Mouse (Mus musculus) hindbrain, embryonic 13.5 days (tissue): Measurements from ENCODE around the gene Zcchc3. TPM values are rescaled to one million over a fixed set of nuclear protein-coding genes. Genes with fewer than 3 reads are reported as not detected.
A peak's percentile ranks its signal among the peaks of the same experiment; 100 is the strongest.

Source experiments
- ATAC-seq: fragments of 200-750 bp; cut with Nextera tagmentation; 2 replicates; pipeline ENCODE4 v1.8.0; 2017; ENCODE audit warnings: moderate TSS enrichment; ENCODE audit not compliant: low FRiP score
- H3K27ac ChIP-seq: fragments of 300-500 bp; sonication (generic); 2 replicates; pipeline ENCODE4 v1.5.1; 2015; ENCODE audit warnings: inconsistent platforms, mild to moderate bottlenecking, moderate library complexity
- H3K27me3 ChIP-seq: fragments of 300-500 bp; sonication (generic); 2 replicates; pipeline ENCODE4 v1.6.1; 2015; ENCODE audit warnings: mild to moderate bottlenecking, inconsistent platforms
- H3K36me3 ChIP-seq: fragments of 300-500 bp; sonication (generic); 2 replicates; pipeline ENCODE4 v1.6.1; 2015; ENCODE audit warnings: mild to moderate bottlenecking, inconsistent platforms
- H3K4me1 ChIP-seq: fragments of 300-500 bp; sonication (generic); replicated peaks from 2 replicates; pipeline ENCODE4 v1.6.1; 2015; ENCODE audit warnings: inconsistent platforms
- H3K4me2 ChIP-seq: fragments of 300-500 bp; sonication (generic); 2 replicates; pipeline ENCODE4 v1.6.1; 2015; ENCODE audit warnings: inconsistent platforms, mild to moderate bottlenecking, moderate library complexity
- H3K4me3 ChIP-seq: fragments of 300-500 bp; sonication (generic); 2 replicates; pipeline ENCODE4 v1.5.1; 2015; ENCODE audit warnings: mild to moderate bottlenecking, inconsistent platforms
- H3K9ac ChIP-seq: fragments of 300-500 bp; sonication (generic); 2 replicates; pipeline ENCODE4 v1.6.1; 2015; ENCODE audit warnings: mild to moderate bottlenecking, inconsistent platforms
- H3K9me3 ChIP-seq: fragments of 300-500 bp; sonication (generic); 2 replicates; pipeline ENCODE4 v1.6.1; 2016; ENCODE audit warnings: inconsistent platforms
- WGBS: fragments of 180-500 bp; shearing (Covaris S2); methylation state at CpG from one replicate; pipeline ENCODE4 v1.1.7; 2015; 5-methylcytosine and 5-hydroxymethylcytosine counted together
- polyA plus RNA-seq: library from polyadenylated mRNA; unstranded; fragments of >200 nt; fragmentation: Nextera tagmentation; extraction: Ambion mirVana; gene quantifications from 2 replicates; pipeline ENCODE4 v1.2.1, GENCODE M21; 2015

Zcchc3 gene
- 20.1 and 21.5 TPM in 2 replicates for polyA plus RNA-seq

GRCm38 (mm10) chr2:152414591-152415165, at the start of gene Zcchc3:
Zcchc3 (minus strand) TSS chr2:152415027.
- under 1% methylated on average over 64 of the region's 65 CpGs for WGBS
- Histone ChIP-seq H3K27me3 (no peaks in the 10 kb centered on the region), H3K9me3 (no peaks in the 10 kb centered on the region), H3K27ac (peak within 1 kb of the TSS; percentile 96), H3K36me3 (no peaks in the 10 kb centered on the region), H3K4me2 (peak within 1 kb of the TSS; percentile 97), H3K9ac (peak within 1 kb of the TSS; percentile 95), H3K4me1 (peaks cover 50% of the 10 kb centered on the region), H3K4me3 (peak within 1 kb of the TSS; percentile 86)
- peak; percentile 75 for ATAC-seq

- WGBS, result 67% methylated on average over 13 of the region's 13 CpGs
- H3K4me2 ChIP-seq, result no peak overlapping the region
- no peak for ATAC-seq
- H3K27me3 ChIP-seq, result no peaks in the 10 kb centered on the region; the same call in 1 of the 2 replicates
- no peak overlapping the region for H3K9ac ChIP-seq
- H3K9me3 ChIP-seq, result no peaks in the 10 kb centered on the region
- no peaks in the 10 kb centered on the region for H3K36me3 ChIP-seq
- no peak overlapping the region for H3K4me3 ChIP-seq
- H3K4me1 ChIP-seq, result no peaks in the 10 kb centered on the region
- H3K27ac ChIP-seq, result no peak overlapping the region
These were observed 44.4 kb upstream of the Zcchc3 start for GRCm38 (mm10) chr2:152459241-152459640.

- Histone ChIP-seq H3K9ac (no peak overlapping the region), H3K4me2 (no peak overlapping the region), H3K36me3 (no peaks in the 10 kb centered on the region), H3K27me3 (no peaks in the 10 kb centered on the region), H3K9me3 (no peaks in the 10 kb centered on the region), H3K27ac (no peak overlapping the region), H3K4me3 (no peak overlapping the region), H3K4me1 (no peaks in the 10 kb centered on the region)
- WGBS, result 74% methylated on average over 4 of the region's 4 CpGs
- ATAC-seq, result no peak; the same call in 1 of the 2 replicates
These were observed 37.4 kb upstream of the Zcchc3 start for GRCm38 (mm10) chr2:152452101-152452781.

- WGBS, result 3% methylated on average over 5 of the region's 5 CpGs
- no peak for ATAC-seq
These were observed 35.4 kb upstream of the Zcchc3 start for GRCm38 (mm10) chr2:152450241-152450640.

GRCm38 (mm10) chr2:152447461-152447860, 32.6 kb upstream of the Zcchc3 start:
- Histone ChIP-seq H3K27ac (no peak overlapping the region), H3K9ac (no peak overlapping the region), H3K4me3 (no peak overlapping the region), H3K4me1 (no peaks in the 10 kb centered on the region; the same call in 1 of the 2 replicates), H3K4me2 (no peak overlapping the region), H3K9me3 (no peaks in the 10 kb centered on the region), H3K36me3 (no peaks in the 10 kb centered on the region), H3K27me3 (no peaks in the 10 kb centered on the region)
- no peak for ATAC-seq
- WGBS, result 65% methylated on average over 5 of the region's 5 CpGs

More at GRCm38 (mm10) chr2:152450241-152450640, 35.4 kb upstream of the Zcchc3 start:
- no peak overlapping the region for H3K4me2 ChIP-seq
- no peaks in the 10 kb centered on the region for H3K36me3 ChIP-seq
- H3K4me3 ChIP-seq, result no peak overlapping the region
- H3K9ac ChIP-seq, result no peak overlapping the region
- no peak overlapping the region for H3K27ac ChIP-seq
- H3K9me3 ChIP-seq, result no peaks in the 10 kb centered on the region
- H3K27me3 ChIP-seq, result no peaks in the 10 kb centered on the region
- no peaks in the 10 kb centered on the region for H3K4me1 ChIP-seq

GRCm38 (mm10) chr2:152446642-152447041, 31.8 kb upstream of the Zcchc3 start:
- Histone ChIP-seq H3K9ac (no peak overlapping the region), H3K27ac (no peak overlapping the region), H3K36me3 (no peaks in the 10 kb centered on the region), H3K4me2 (no peak overlapping the region), H3K27me3 (no peaks in the 10 kb centered on the region), H3K4me1 (no peaks in the 10 kb centered on the region; the same call in 1 of the 2 replicates), H3K9me3 (no peaks in the 10 kb centered on the region), H3K4me3 (no peak overlapping the region)
- ATAC-seq, result no peak
- 73% methylated on average over 2 of the region's 2 CpGs for WGBS

GRCm38 (mm10) chr2:152443281-152443680, 28.5 kb upstream of the Zcchc3 start:
- WGBS, result 88% methylated on average over 8 of the region's 8 CpGs
- Histone ChIP-seq H3K4me2 (no peak overlapping the region), H3K36me3 (no peaks in the 10 kb centered on the region), H3K9ac (no peak overlapping the region), H3K4me3 (no peak overlapping the region), H3K4me1 (no peaks in the 10 kb centered on the region; the same call in 1 of the 2 replicates), H3K27ac (no peak overlapping the region), H3K9me3 (no peaks in the 10 kb centered on the region), H3K27me3 (no peaks in the 10 kb centered on the region)
- ATAC-seq, result no peak

GRCm38 (mm10) chr2:152442322-152442721, 27.5 kb upstream of the Zcchc3 start:
- no peak overlapping the region for H3K9ac ChIP-seq
- H3K27me3 ChIP-seq, result no peaks in the 10 kb centered on the region
- H3K27ac ChIP-seq, result no peak overlapping the region
- H3K4me1 ChIP-seq, result peaks cover 4% of the 10 kb centered on the region
- no peaks in the 10 kb centered on the region for H3K36me3 ChIP-seq
- WGBS, result 76% methylated on average over 4 of the region's 4 CpGs
- H3K4me3 ChIP-seq, result no peak overlapping the region
- H3K9me3 ChIP-seq, result no peaks in the 10 kb centered on the region
- ATAC-seq, result no peak
- H3K4me2 ChIP-seq, result no peak overlapping the region

GRCm38 (mm10) chr2:152439833-152440232, 25.0 kb upstream of the Zcchc3 start:
- H3K27ac ChIP-seq, result no peak overlapping the region
- H3K4me1 ChIP-seq, result peaks cover 15% of the 10 kb centered on the region
- no peak for ATAC-seq
- no peak overlapping the region for H3K9ac ChIP-seq
- no peaks in the 10 kb centered on the region for H3K36me3 ChIP-seq
- no peak overlapping the region for H3K4me2 ChIP-seq
- no peaks in the 10 kb centered on the region for H3K9me3 ChIP-seq
- WGBS, result 88% methylated on average over 2 of the region's 2 CpGs
- no peak overlapping the region for H3K4me3 ChIP-seq
- H3K27me3 ChIP-seq, result 0 out of 2 replicates have a peak, but pooled peaks cover 5% of the 10 kb centered on the region

GRCm38 (mm10) chr2:152438963-152439362, 24.1 kb upstream of the Zcchc3 start:
- H3K36me3 ChIP-seq, result no peaks in the 10 kb centered on the region
- H3K27ac ChIP-seq, result no peak overlapping the region
- WGBS, result 75% methylated on average over 1 of the region's 1 CpGs
- no peaks in the 10 kb centered on the region for H3K9me3 ChIP-seq
- 0 out of 2 replicates have a peak, but pooled peaks cover 5% of the 10 kb centered on the region for H3K27me3 ChIP-seq
- no peak overlapping the region for H3K4me3 ChIP-seq
- H3K4me2 ChIP-seq, result no peak overlapping the region
- ATAC-seq, result no peak
- peaks cover 15% of the 10 kb centered on the region for H3K4me1 ChIP-seq
- H3K9ac ChIP-seq, result no peak overlapping the region

GRCm38 (mm10) chr2:152436983-152437860, 22.4 kb upstream of the Zcchc3 start:
- 3% methylated on average over 23 of the region's 23 CpGs for WGBS
- Histone ChIP-seq H3K9me3 (no peaks in the 10 kb centered on the region), H3K4me1 (peaks cover 15% of the 10 kb centered on the region), H3K4me2 (peak overlapping the region; percentile 61), H3K9ac (peak overlapping the region; percentile 66), H3K27ac (no peak overlapping the region), H3K4me3 (peak overlapping the region; percentile 35), H3K27me3 (0 out of 2 replicates have a peak, but pooled peaks cover 5% of the 10 kb centered on the region), H3K36me3 (no peaks in the 10 kb centered on the region)
- peak; percentile 81 for ATAC-seq

- Histone ChIP-seq H3K36me3 (no peaks in the 10 kb centered on the region), H3K9ac (0 out of 2 replicates have a peak overlapping the region, but pooled peaks have one; percentile 15), H3K4me2 (no peak overlapping the region), H3K27me3 (0 out of 2 replicates have a peak, but pooled peaks cover 5% of the 10 kb centered on the region), H3K9me3 (no peaks in the 10 kb centered on the region), H3K4me3 (no peak overlapping the region), H3K27ac (peak overlapping the region; percentile 12; the same call in 1 of the 2 replicates), H3K4me1 (peaks cover 15% of the 10 kb centered on the region)
- ATAC-seq, result no peak
- WGBS, result 76% methylated on average over 7 of the region's 7 CpGs
These were observed 21.6 kb upstream of the Zcchc3 start for GRCm38 (mm10) chr2:152436405-152436901.
